Mouse (Mus musculus) spleen, adult 18-20 months (tissue): ENCODE data around the gene Abca14.

Experiments used
- DNase-seq, 2 experiments: peaks; one replicate each; pipeline ENCODE4 v3.0.0; 2022; ENCODE audit warnings: mixed read lengths in 2 of 2

The Abca14 gene

DNA sequence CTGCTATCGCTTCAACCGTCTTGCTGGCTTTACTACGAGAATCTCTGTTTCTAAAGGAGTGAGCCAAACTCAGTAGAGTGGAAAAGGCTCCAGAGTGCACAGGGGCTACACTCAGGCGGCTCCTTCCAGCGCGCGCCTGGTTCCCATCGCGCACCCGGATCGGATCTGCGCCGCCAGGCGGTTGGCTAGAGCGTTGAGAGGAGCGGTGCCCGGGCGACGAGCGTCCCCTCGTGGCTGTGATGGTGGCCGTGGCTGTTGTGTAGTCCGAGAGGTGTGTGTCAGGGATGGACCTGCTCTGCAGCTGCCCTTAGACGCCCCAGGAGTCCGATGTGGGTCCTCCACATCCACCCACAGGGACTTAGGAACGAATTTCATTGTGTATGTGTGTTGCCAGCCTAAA lies at the start of gene Abca14:
Gene Abca14 (plus strand): TSS at position 173 of the 400 bp plus-strand sequence.
- peak in 1 of 2 experiments; percentile 10 for DNase-seq

DNA sequence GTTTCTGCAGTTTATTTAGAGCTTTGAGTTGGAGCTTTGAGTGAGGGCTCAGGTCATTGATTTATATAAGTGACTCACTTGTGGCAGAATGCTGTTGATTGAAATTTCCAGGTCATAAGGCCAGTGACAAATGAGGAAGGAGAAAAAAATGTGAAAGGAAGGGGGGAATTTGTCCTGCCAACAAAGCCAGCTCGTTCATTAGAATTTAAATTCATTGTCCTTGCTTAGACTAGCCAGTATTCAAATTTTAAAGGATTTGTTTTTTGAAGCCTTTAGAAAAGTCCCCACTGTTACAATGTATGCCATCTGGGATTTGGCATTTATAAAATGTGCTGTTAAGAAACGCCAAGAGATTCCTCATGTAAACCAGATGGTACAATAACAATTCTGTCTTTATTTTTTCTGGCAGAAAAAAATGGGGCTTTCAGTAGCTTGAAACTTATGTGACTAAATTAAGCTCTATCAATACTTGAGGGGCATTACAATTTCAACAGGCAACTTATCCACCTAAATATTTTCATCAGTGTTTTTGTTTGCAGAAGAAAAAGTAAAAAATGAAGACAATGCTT lies 46.8 kb upstream of the Abca14 start:
- no peak for DNase-seq

DNA sequence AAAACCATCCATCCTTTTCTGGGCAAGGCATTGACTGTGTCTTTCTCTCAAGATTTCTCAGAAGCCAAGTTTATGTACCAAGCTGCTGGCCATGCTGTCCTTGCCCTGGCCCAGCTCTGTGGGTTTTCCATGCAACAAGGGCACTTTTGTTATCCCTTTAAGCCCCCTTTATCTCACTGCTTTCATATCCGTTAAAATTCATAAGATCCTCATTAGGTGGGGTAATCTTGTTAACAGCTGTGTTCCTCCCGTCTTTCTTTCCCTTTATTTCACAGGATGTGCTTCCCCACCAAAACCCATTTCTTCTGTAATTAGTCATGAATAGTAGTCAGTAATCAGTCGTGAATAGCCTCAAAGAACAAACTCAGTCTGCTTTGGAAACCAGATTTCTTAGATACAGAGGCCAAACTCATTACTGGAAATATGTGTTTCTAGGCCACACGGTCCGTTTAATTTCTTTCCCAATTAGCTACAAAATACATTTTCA lies 46.1 kb upstream of the Abca14 start:
- DNase-seq: no peak

DNA sequence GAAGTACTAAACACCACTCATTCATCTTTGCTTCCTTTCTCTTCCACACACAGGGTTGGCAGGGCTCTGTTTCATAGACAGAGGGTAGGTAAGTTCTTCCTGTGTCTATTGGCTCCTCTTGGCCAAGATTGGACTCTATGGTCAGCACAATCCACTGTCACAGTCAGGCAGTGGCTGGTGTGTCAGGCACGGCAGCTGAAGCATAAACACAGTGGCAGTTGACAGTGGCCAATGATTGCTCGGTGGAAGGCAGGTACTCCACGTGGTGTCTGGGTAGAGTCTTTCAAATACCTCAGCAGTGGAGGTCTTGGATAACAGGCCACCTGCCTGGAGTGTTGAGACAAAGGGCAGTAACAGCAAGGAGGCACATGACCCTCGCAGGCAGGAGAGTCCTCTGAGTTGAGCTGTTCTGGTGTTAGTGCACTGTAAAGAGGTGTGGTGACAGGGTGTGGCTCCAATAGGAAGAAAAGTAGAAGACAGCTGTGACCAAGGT lies 45.6 kb upstream of the Abca14 start:
- DNase-seq: no peak

DNA sequence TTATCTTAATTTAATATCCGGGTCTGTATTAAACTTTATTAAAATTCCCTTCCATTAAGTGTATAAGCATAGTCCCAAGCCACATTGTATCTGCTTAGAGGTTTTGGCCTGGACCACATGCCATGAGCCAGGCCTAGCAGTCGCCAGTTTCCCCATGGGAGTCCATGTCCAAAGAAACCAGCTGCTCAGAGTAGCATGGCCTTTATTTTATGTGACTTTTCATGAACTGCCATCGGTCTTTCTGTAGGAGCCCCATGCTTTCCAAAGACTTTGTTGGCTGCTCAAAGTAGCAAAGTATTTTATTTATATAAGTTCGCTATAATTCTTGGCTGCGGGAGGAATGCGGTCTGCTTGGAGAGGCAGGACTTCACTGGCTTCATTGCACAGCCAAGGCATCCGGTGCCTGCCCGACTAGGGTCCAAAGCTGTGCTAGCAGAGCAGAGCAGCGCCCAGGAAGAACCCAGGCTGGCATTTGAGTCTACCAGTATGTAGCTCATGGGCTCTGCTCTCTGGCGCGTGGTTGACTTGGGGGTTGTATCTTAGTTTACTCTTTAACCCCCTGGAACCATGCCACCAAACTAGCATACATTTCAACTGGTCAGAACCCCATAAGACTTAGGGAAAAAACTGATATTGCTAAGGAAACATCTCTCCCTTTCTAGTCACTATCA lies 40.0 kb upstream of the Abca14 start:
- no peak for DNase-seq

DNA sequence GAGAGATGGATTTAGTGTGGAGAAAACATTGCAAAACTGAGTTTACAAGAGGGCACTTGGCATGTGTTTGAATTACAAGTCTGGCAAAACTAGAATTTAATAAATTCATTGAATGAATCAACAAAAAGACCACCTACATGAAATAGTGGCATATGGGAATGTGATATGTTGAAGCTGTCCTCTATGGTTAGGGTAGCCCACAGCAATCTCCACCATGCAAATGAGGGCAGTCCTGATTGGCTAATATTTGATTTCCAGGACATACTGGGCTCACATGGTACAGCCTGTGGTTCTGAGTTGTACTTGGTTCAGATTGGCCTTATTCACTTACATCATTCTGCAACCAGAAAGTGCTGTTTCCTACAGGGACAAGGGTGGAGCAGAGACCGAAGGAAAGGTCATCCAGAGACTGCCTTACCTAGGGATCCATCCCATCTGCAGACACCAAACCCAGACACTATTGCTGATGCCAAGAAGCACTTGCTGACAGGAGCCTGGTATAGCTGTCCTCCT lies 31.5 kb upstream of the Abca14 start:
- DNase-seq: no peak

DNA sequence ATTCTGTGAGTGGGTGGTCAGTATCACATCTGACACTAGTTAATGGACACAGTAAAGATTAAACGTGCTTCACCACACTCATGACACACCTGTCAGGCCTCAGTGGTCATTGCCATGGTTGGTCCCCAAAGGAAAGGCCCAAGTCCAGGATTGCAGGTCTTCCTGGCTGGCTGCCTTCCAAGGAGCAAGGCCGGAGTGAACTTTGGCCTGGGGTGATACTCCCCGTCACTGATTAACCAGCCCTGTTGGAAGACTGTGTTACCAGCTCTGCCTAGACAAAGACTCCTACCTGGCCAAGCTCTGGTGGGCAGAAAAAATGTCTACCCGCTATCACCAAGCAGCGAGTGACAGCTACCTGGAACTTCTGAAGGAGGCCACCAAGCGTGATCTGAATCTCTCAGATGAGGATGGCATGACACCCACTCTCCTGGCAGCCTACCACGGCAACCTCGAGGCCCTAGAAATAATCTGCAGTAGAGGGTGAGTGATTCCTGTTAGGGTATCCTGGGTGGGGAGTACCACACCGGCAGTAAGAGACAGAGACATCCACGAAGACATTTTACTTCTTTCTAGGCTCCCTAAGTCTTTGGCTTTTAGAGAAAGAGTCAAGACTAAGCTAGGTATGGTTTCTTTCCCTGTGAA lies 30.0 kb upstream of the Abca14 start, which contains the start of gene Anks4b:
Gene Anks4b (plus strand): TSS at position 256 of the 642 bp plus-strand sequence.
- no peak for DNase-seq

DNA sequence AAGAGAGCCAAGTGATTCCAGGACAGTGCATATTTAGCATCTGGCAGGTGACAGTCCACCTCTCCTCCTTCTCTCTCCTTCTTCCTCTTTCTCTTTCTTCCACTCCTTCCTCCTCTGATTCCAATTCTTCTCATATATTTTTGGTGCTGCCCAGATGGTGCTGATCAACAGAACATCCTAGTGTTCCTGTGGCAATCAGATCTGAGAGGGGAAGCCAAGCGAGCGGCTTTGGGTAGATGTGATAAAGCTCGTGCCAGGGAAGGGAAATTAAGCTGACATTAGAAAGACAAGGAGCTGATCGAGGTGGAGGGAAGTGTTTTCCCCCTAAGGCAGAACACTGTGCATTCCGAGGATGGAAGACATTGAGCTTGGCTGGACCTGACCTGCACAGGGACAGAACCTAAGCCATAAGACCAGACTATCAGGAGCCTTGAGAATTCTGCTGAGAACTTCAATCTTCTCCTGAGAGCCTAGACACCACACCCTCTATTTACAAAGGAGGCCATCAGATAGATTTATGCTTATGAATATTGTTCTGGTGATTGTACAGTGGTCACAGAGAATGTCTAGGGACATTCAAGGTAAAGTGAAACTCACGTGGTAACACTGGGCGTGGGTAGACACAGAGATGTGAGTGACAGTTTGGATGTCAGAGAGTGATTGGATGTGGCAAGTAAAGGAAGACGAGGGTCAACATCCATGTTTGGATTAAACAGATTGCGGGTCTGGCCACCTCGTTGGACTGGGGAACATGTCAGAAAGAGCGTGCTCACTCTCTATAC lies 28.8 kb upstream of the Abca14 start:
- no peak for DNase-seq

DNA sequence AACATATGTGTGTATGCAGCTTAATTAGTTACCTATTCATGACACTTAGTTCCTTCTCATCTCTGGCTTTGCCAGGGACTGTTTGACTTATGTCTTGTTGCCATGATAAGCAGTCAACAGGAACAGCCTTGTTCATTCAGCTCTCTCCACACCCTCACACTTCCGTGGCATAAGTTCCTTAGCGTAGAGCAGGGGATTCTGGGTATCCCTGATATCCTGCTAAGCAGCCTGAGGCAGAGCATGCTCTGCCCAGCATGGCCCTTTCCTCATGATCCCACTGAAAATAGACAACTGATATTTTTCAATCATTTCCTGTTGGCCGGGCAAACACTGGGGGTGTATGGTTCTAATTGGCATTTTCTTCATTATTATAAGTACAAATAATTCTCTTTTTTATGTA lies 26.1 kb upstream of the Abca14 start:
- no peak for DNase-seq

DNA sequence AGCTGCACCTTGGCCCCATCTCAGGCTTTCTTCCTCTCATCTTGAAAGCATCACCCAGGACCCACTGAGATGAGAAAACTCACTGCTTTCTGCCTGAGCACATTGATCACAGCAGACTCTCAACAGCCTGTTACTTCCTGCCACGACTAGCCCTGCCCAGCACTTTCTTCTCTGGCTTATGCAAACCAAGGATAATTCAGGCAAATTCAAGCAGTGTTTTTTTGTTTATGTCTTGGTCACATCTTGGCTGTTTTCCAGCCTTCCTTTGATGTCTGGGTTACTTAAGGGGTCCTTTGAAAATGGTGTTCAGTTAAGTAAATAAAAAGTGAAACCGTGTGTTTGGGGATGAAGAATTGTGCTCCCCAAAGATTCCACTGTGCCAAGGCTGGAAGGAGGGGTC lies 24.8 kb upstream of the Abca14 start:
- no peak for DNase-seq

DNA sequence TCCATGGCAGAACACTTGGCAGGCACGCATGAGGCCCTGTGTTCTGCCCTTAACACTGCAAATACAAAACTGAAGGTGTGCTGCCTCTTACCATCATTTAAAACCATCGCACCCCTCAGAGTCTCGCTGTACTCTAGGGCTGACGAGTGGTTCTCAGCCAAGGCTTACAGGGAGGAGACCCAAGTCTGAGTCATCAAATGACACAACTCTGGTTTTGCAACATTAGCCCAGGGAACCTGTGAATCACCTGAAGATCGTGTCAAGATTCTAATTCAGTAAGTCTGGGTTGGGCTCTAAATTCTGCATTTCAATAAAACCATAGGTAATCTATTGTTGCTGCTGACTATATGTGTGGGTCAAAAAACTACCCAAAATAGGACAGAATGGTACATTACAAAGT lies 23.2 kb upstream of the Abca14 start:
- DNase-seq: no peak

DNA sequence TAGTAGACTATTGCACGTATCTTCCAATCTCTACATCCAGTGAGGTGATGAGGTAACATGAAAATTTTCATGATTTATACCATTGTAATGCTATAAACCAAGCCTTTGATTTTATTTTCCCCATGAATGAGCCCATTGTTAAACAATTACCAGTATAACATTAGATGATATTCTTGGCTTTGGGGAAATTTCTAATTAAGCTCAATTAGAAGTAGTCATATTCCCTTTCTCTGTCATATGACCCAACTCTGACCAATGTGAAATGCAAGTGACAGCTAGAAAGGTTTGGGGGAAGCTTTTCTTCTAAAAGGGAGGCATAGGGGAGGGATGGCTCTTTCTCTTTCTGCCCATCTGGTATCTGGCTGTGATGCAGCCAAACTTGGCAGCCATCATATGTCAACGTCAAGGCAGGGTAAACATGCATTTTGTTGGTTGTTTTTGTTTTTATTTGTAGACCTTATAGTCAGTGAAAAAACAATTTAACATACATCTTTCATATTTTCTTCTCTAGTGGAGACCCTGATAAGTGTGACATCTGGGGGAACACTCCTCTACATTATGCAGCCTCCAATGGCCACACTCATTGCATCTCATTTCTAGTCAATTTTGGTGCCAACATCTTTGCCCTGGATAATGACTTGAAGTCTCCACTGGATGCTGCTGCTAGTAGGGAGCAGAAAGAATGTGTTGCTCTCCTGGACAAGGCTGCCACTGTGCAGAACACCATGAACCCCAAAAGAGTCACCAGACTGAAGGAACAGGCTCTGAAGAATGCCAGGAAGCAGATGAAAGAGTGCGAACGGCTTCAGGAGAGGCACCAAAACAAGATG lies 22.1 kb upstream of the Abca14 start:
- no peak for DNase-seq

DNA sequence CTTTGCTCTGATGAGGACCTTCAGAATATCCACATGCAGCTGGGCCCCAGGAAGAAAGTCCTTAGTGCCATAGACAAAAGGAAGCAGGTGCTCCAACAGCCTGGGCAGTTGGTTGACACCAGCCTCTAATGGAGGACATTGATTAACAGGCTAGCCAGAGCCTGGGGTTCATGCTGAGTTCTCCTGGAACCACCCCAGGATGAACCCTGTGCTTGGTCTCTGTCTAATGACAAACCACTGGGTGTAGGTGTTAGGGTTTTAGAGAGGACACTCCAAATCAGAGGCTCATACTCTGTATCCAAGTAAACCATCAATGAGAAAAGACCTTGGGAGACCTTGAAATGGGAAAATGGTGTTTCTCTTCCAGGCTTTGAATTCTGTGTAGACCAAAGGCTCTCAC lies 20.9 kb upstream of the Abca14 start:
- no peak for DNase-seq

DNA sequence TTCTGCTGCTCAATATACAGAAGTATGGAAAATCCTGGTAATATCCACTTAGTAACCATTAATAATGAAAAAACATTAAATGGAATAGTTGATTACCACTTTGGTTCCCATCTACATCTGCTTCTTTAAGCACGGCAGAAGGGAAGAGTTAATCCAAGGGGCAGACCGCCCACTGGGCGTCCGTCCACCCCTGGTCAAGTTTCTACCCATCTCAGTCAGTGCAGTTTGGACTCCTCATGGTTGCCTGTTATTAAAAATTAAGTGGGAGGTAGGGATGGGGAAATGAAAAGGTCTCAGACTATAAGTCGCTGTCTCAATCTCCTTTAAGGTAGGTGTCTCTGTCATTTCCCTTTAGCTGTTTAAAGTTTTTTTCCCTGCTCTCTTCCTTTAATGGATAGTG lies 14.8 kb upstream of the Abca14 start:
- DNase-seq: no peak

DNA sequence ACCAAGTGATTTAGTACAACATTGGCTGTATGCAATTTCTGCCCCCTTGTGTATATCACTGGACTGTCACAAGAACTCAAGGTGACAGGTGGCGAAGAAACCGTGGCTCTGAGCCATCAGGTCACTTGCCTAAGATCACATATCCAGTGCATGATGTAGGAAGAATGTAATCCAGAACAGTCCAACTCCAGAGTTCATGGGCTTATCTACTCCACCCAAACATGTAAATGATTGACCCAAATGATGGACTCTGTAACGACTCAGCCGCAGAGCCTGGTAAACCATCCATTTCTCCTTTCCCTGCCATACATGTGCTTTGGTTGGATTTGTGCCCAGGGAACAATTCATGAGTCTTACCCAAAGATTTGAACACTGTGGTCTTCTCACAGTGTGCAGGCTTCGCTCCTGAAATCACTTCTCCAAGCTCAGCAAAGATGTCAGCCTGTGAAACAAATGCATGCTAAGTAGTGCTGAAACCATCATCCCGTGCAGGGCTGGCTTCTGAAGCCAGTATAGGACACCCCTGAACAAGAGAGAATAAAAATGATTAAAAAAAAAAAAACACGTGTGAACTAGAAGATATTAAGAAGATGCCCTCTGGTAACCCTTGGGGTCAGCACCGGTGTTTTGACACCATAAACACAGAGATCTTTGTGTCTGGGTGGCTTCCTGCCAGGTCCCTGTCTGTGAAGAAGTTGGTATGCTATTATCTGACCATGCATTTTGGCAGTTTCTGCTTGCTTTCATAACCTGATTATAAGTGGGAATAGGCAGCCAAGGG lies 14.2 kb upstream of the Abca14 start:
- DNase-seq: no peak

DNA sequence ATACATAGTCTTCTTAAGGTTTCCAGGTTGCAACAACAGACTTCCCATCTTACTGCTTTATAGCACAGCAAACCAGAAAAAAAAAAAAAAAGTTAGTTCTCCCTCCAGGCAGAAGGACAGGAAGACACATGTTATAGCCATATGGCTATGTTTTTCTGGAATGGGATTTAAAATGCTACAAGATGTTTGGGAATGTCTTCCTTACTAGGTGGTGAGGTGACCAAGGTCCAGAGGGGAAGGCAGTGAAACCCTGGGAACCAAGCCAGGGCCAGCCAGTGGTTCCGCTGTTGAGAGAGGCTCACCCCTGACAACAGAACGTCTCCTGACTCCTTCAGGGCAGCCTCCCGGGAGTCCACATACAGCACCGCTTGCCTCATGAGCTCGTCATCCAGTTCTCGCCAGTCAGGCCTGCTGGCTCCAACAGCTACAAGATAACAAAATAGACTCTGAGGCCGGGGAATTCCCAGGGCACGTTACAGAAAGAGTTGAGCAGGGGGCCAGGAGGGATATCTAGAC lies 13.6 kb upstream of the Abca14 start:
- no peak for DNase-seq

DNA sequence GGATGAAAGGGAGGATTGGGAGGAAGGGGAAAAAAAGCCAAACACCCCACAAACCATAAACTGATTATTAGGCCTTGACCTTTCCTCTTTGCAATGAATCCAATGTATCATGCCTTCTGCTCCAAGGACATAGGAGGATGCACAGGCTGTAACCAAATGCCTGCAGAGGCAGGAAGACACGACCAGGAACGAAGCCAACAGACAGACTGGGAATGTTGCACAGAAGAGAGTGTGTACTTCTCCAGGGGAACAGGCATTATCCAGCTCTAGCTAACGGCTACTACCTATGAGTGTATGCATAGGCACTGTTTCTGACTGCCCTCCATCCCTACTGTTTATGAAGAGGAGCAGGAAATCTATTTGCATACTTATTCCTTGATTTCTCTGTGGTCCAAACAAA lies 11.6 kb upstream of the Abca14 start:
- DNase-seq: no peak

DNA sequence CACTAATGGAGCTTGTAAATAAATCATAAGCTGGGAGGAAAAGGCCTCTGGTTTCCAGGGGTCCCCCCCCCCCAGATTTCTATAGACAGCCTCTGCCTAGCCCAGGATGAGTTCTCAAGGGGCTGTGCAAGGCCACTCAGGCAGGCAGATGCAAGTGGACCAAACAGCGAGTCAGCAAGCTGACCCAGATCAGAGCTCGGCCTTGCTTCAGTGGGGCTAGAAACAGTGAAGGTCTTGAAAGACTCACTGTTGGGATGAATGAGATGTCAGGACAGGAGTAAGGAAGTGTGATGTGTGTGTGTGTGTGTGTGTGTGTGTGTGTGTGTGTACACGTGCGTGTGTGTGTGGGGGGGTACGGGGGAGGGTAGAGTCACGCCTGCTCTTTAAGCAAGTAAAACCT lies 10.9 kb upstream of the Abca14 start:
- no peak for DNase-seq

DNA sequence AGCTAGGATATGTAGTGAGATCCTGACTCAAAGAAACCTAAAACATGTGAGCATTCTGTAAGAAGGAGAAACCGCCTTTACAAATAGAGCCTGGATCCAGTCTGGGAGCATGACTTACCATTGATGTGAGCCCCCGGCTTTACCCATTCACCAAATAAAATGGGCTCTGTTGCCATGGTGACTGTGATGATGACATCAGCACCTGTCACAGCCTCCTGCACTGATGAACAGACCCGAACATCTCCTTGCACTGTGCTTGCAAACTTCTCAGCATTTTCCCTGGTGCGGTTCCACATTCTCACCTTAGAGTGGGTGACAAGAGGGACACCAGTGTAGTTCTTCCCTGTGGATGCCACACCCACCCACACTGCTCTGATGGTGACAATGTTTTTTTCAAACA lies 8.6 kb upstream of the Abca14 start:
- no peak for DNase-seq

DNA sequence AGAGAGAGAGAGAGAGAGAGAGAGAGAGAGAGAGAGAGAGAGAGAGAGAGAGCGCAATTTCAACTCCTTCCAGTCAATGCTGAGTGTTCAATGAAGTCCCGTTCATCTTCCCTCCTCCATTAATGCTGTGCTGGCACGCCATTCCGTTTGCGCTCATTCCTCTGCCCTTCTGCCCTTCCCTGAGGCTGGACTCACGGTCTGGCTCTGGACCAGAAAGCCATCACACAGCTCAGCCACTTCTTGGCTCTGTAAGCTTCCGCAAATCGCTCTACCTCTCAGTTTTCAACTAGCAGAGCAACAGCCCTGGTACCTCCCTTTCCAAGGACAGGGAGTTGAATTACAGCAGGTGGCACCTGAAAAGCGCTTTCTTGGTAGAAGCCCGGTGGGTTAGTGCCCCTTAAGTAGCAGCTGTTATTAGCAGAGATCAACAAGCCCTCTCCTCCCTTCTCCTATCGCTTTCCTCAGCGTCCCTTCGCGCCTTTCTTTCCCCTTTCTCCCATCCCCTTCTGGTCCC lies 2.5 kb upstream of the Abca14 start:
- no peak for DNase-seq

DNA sequence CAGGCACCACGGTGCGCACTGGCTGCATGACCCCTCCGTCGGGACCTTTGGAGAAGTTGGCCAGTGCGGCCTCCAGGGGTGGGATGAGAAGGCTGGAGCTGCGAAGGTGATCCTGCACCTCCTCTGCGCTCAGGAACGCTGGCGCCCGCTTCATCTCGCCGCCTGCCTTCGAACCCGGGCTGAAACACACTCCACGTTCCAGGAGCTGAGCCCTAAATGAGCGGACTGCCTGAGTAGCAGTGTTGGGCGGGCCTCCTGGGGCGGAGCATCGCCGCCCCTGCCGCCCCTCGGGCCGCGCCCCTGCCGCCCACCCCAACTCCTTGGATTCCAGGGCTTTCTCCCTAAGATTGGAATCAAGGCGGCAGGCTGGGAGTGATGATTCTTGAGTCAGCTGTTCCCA lies 2.0 kb upstream of the Abca14 start, which contains the start of gene Crym:
Gene Crym (minus strand): TSS at position 341 of the 400 bp plus-strand sequence.
- DNase-seq: no peak
